Mouse (Mus musculus) hindbrain, postnatal 0 days (tissue): ENCODE data around the gene Sumo1. TPM values are rescaled to one million over a fixed set of nuclear protein-coding genes. Genes with fewer than 3 reads are reported as not detected.
A peak's percentile ranks its signal among the peaks of the same experiment; 100 is the strongest.

Experiments used
- ATAC-seq: fragments of 200-750 bp; cut with Nextera tagmentation; 2 replicates; pipeline ENCODE4 v1.8.0; 2017; ENCODE audit warnings: mild to moderate bottlenecking, moderate TSS enrichment, moderate library complexity
- DNase-seq: peaks from one replicate; pipeline ENCODE4 v3.0.0-alpha.2; 2015; ENCODE audit warnings: low spot score
- H3K27ac ChIP-seq: fragments of 300-500 bp; sonication (generic); 2 replicates; pipeline ENCODE4 v1.5.1; 2014; ENCODE audit warnings: mild to moderate bottlenecking
- H3K27me3 ChIP-seq: fragments of 300-500 bp; sonication (generic); 2 replicates; pipeline ENCODE4 v1.6.1; 2014; ENCODE audit warnings: low read length, mixed read lengths; ENCODE audit not compliant: insufficient read depth
- H3K36me3 ChIP-seq: fragments of 300-500 bp; sonication (generic); 2 replicates; pipeline ENCODE4 v1.6.1; 2014; ENCODE audit warnings: low read length, mixed read lengths; ENCODE audit not compliant: insufficient read depth
- H3K4me1 ChIP-seq: fragments of 300-500 bp; sonication (generic); 2 replicates; pipeline ENCODE4 v1.6.1; 2014; ENCODE audit warnings: antibody characterized with exemption, low read length, mixed read lengths; ENCODE audit not compliant: insufficient read depth
- H3K4me2 ChIP-seq: fragments of 300-500 bp; sonication (generic); 2 replicates; pipeline ENCODE4 v1.6.1; 2014; ENCODE audit warnings: low read depth, mild to moderate bottlenecking, low read length, moderate library complexity, mixed read lengths
- H3K4me3 ChIP-seq: fragments of 300-500 bp; sonication (generic); 2 replicates; pipeline ENCODE4 v1.5.1; 2014; ENCODE audit warnings: low read length
- H3K9ac ChIP-seq: fragments of 300-500 bp; sonication (generic); replicated peaks from 2 replicates; pipeline ENCODE4 v1.6.1; 2014; ENCODE audit warnings: mild to moderate bottlenecking, low read length, moderate library complexity, mixed read lengths
- H3K9me3 ChIP-seq: fragments of 300-500 bp; sonication (generic); 2 replicates; pipeline ENCODE4 v1.6.1; 2016; ENCODE audit warnings: low read length, mixed read lengths
- CTCF ChIP-seq: IDR thresholded peaks from 2 replicates; pipeline ENCODE4 v1.5.1; 2016; ENCODE audit warnings: antibody characterized with exemption, control low read depth, low read depth
- WGBS: fragments of 180-500 bp; shearing (Covaris S2); extraction: QIAGEN DNeasy Blood & Tissue Kit; methylation state at CpG from one replicate; pipeline ENCODE4 v1.1.7; 2014; 5-methylcytosine and 5-hydroxymethylcytosine counted together
- polyA plus RNA-seq: library from polyadenylated mRNA; unstranded; fragments of >200 nt; fragmentation: Nextera tagmentation; extraction: Ambion mirVana; gene quantifications from 2 replicates; pipeline ENCODE4 v1.2.1, GENCODE M21; 2015
- total RNA-seq: library from RNA; depleted of rRNA; stranded (reverse); fragments of >200 nt; gene quantifications from 2 replicates; pipeline ENCODE4 v1.2.3, GENCODE M21; 2014

The Sumo1 gene
- total and polyA plus RNA-seq, 2 experiments from 2014 or later: 70.2 to 311 TPM

DNA sequence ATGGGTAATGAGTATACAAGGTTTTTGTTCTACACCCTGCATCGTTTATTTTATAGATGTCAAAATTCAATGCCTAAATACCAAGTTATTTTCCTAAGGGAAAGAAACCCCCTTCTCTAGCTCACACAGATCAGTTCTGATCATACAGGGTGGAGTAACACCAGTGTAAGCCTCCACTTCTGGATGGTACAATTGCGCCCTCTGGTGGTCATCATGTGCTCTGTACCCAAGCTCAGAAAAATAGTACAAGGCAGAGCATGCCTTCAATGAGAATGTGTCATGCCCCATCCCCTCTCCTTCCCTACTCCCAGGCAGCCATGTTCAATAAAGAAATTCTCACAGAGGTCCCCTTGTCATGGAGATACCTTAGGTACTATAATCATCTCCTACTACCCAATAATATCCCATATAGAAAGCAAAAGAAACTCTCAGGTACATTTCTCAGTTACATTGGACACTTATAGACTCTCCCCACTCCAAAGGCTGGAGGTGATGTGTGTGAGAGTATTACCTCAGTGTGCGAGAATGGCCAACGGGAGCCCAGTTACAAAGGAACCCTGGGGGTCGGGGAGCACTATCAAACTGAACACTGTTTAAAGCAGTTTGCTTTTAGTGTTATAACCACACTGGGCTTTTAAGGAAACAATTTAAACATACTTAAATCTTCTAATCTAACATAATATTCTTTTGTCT lies 47.2 kb downstream of the Sumo1 start:
- H3K4me1 ChIP-seq: no peaks in the 10 kb centered on the region
- ATAC-seq: peak; percentile 96

GRCm38 (mm10) chr1:59619201-59619600 lies 51.4 kb downstream of the Sumo1 start:
- no peak for ATAC-seq
- WGBS: 94% methylated on average over 10 of the region's 10 CpGs
- no peak overlapping the region for H3K9ac ChIP-seq
- H3K4me2 ChIP-seq: no peak overlapping the region
- H3K27me3 ChIP-seq: no peaks in the 10 kb centered on the region
- DNase-seq: no peak
- no peaks in the 10 kb centered on the region for H3K36me3 ChIP-seq
- TF ChIP-seq CTCF: no peak
- no peak overlapping the region for H3K4me3 ChIP-seq
- H3K27ac ChIP-seq: no peak overlapping the region
- no peaks in the 10 kb centered on the region for H3K4me1 ChIP-seq
- no peaks in the 10 kb centered on the region for H3K9me3 ChIP-seq

More for the DNA sequence above, 47.2 kb downstream of the Sumo1 start:
- H3K4me2 ChIP-seq: no peak overlapping the region
- H3K9ac ChIP-seq: no peak overlapping the region
- no peaks in the 10 kb centered on the region for H3K36me3 ChIP-seq
- H3K9me3 ChIP-seq: no peaks in the 10 kb centered on the region
- no peaks in the 10 kb centered on the region for H3K27me3 ChIP-seq
- 24% methylated on average over 5 of the region's 5 CpGs for WGBS
- no peak overlapping the region for H3K4me3 ChIP-seq
- DNase-seq: peak; percentile 94
- TF ChIP-seq CTCF: peak; percentile 99
- no peak overlapping the region for H3K27ac ChIP-seq

DNA sequence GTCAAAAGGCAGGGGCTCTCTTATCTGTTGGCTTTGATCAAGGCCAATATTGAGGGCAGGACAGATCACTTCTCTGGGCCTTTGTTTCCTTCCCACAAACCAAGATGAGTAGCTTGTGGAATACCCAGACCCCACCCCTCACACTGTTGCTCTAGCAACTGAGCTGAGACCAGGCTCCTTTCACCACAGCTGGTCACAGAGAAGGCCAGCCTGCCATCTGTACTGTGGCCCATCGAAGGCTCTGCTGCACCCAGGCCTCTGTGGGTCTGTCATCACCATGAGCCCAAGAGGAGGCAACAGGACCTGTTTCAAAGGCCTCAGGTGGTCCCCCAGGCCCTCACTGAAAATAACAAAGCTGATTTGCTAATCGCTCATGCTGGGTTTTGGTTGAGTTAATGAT lies 55.6 kb downstream of the Sumo1 start:
- no peak for DNase-seq
- ATAC-seq: no peak
- no peaks in the 10 kb centered on the region for H3K27me3 ChIP-seq
- H3K9me3 ChIP-seq: 0 out of 2 replicates have a peak, but pooled peaks cover 2% of the 10 kb centered on the region
- no peaks in the 10 kb centered on the region for H3K4me1 ChIP-seq
- WGBS: 82% methylated on average over 2 of the region's 2 CpGs
- H3K4me3 ChIP-seq: no peak overlapping the region
- TF ChIP-seq CTCF: no peak
- H3K27ac ChIP-seq: no peak overlapping the region
- no peaks in the 10 kb centered on the region for H3K36me3 ChIP-seq
- no peak overlapping the region for H3K4me2 ChIP-seq
- H3K9ac ChIP-seq: no peak overlapping the region

DNA sequence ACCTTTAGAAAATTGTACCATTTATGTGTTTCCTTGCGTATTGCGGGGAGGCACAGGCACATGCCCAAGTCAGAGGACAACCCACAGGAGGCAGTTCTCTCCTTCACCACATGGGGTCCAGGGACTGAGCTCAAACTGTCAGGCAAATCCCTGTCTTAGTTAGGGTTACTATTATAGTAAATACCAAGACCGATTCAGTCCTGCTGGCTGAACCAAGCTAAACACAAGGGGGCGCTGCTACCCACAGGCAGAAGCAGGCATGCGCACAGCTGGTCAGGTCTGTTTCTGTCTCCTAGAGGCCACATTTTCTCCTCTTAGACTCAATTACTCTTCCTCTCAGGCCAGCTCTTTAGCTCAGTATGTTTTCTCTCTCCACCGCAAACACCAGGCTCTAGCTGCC lies 56.8 kb downstream of the Sumo1 start:
- WGBS: 37% methylated on average over 6 of the region's 6 CpGs
- no peak overlapping the region for H3K4me3 ChIP-seq
- H3K4me1 ChIP-seq: no peaks in the 10 kb centered on the region
- DNase-seq (peak; percentile 61), ATAC-seq (0 out of 2 replicates have a peak, but pooled peaks have one; percentile 40)
- no peak overlapping the region for H3K4me2 ChIP-seq
- H3K27ac ChIP-seq: no peak overlapping the region
- H3K36me3 ChIP-seq: no peaks in the 10 kb centered on the region
- H3K9me3 ChIP-seq: 0 out of 2 replicates have a peak, but pooled peaks cover 2% of the 10 kb centered on the region
- TF ChIP-seq CTCF: peak; percentile 72
- no peaks in the 10 kb centered on the region for H3K27me3 ChIP-seq
- no peak overlapping the region for H3K9ac ChIP-seq

GRCm38 (mm10) chr1:59610929-59611328 lies 59.7 kb downstream of the Sumo1 start:
- no peaks in the 10 kb centered on the region for H3K27me3 ChIP-seq
- no peak overlapping the region for H3K9ac ChIP-seq
- no peaks in the 10 kb centered on the region for H3K36me3 ChIP-seq
- H3K4me3 ChIP-seq: no peak overlapping the region
- no peak overlapping the region for H3K4me2 ChIP-seq
- no peak overlapping the region for H3K27ac ChIP-seq
- no peak for ATAC-seq
- WGBS: 86% methylated on average over 3 of the region's 3 CpGs
- 0 out of 2 replicates have a peak, but pooled peaks cover 2% of the 10 kb centered on the region for H3K9me3 ChIP-seq
- DNase-seq: no peak
- TF ChIP-seq CTCF: peak; percentile 32
- H3K4me1 ChIP-seq: no peaks in the 10 kb centered on the region

DNA sequence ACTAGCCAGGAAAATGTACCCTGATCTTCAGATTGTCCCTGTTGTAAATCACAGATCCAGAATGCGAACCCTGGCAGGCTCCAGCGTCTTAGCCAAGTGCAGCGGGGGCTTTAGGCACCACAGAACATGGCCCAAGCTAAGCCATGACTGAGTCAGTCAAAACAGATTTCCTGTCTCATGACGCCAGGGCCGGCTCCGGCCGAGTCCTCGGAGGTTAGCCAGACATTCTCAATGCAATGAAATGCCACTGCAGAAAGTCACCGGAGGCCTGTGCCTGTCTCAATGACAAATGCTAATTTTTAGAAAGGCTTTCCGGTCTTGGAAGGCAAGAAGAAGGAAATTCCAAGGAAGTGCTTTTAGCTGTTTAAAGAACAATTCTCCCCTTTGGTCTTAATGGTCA lies 60.7 kb downstream of the Sumo1 start:
- Histone ChIP-seq H3K9me3 (0 out of 2 replicates have a peak, but pooled peaks cover 2% of the 10 kb centered on the region), H3K36me3 (no peaks in the 10 kb centered on the region), H3K4me1 (no peaks in the 10 kb centered on the region), H3K27me3 (no peaks in the 10 kb centered on the region), H3K4me3 (no peak overlapping the region), H3K9ac (no peak overlapping the region), H3K27ac (no peak overlapping the region), H3K4me2 (no peak overlapping the region)
- no peak for DNase-seq
- TF ChIP-seq CTCF: no peak
- WGBS: 74% methylated on average over 10 of the region's 10 CpGs
- no peak for ATAC-seq

- Histone ChIP-seq H3K27ac (no peak overlapping the region), H3K9ac (no peak overlapping the region), H3K4me1 (no peaks in the 10 kb centered on the region), H3K27me3 (no peaks in the 10 kb centered on the region), H3K4me2 (no peak overlapping the region), H3K9me3 (0 out of 2 replicates have a peak, but pooled peaks cover 2% of the 10 kb centered on the region), H3K4me3 (no peak overlapping the region), H3K36me3 (no peaks in the 10 kb centered on the region)
- TF ChIP-seq CTCF: peak; percentile 52
- ATAC-seq: no peak
- DNase-seq: no peak
- WGBS: 82% methylated on average over 4 of the region's 4 CpGs
Measured at GRCm38 (mm10) chr1:59609458-59609857, 61.2 kb downstream of the Sumo1 start.
